Mouse (Mus musculus) heart, postnatal 0 days (tissue): Measurements from ENCODE around the gene Kcnk6.

Source experiments
- CTCF ChIP-seq: IDR thresholded peaks from 2 replicates; pipeline ENCODE4 v1.5.1; 2016; ENCODE audit warnings: antibody characterized with exemption, control low read depth, low read depth
- EP300 ChIP-seq: IDR thresholded peaks from 2 replicates; pipeline ENCODE4 v1.6.1; 2016; ENCODE audit warnings: antibody characterized with exemption, low read depth

DNA sequence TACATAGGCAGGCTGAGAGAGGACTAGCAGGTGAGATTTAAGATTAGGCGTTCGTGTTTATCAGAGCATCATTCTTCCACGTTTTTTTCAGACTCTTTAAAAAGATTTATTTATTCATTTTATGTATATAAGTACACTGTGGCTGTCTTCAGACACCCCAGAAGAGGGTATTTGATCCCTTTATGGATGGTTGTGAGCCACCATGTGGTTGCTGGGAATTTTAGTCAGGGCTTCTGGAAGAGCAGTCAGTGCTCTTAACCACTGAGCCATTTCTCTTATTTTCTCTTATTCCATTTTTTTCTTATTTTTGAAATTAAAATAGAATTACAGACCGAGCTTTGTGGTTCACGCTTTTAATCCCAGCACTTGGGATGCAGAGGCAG, 51.5 kb downstream of the Kcnk6 start:
- TF ChIP-seq CTCF (no peak), EP300 (no peak)
